Mouse (Mus musculus): Measurements from ENCODE around the gene Pdlim3. TPM values are rescaled to one million over a fixed set of nuclear protein-coding genes. Genes with fewer than 3 reads are reported as not detected.

Pdlim3 gene
- polyA plus RNA-seq (2017; shearing (Covaris generic)), result 0.07 TPM

GRCm38 (mm10) chr8:45885202-45885685, at the start of gene Pdlim3:
Gene Pdlim3 (plus strand): TSS chr8:45885461.

GRCm38 (mm10) chr8:45934582-45935014, 49.3 kb downstream of the Pdlim3 start, which contains the start of gene Ccdc110:
Gene Ccdc110 (plus strand): TSS chr8:45934619.

Other genes starting within 250 kb of the Pdlim3 start
- not detected for gene Ccdc110, start 49.2 kb downstream of the Pdlim3 start, polyA plus RNA-seq (2017; shearing (Covaris generic))
- gene 1700029J07Rik, start 89.8 kb downstream of the Pdlim3 start, polyA plus RNA-seq (2017; shearing (Covaris generic)), result 2.4 TPM
- 51.7 TPM for gene Ufsp2, start 90.1 kb downstream of the Pdlim3 start, polyA plus RNA-seq (2017; shearing (Covaris generic))
- gene Lrp2bp, start 113.8 kb downstream of the Pdlim3 start, polyA plus RNA-seq (2017; shearing (Covaris generic)), result not detected
- 16.4 TPM for gene Ankrd37, start 120.2 kb downstream of the Pdlim3 start, polyA plus RNA-seq (2017; shearing (Covaris generic))

Data from CD4-positive, CD25-positive, alpha-beta regulatory T cell, adult 9 weeks (primary cell).